Mouse (Mus musculus) neural tube, embryonic 10.5 days (tissue): ENCODE measurements around the gene Scn4b.
A peak's percentile ranks its signal among the peaks of the same experiment; 100 is the strongest.

Source experiments
- DNase-seq: peaks from one replicate; pipeline ENCODE4 v3.0.0-alpha.2; 2017; ENCODE audit warnings: low spot score; ENCODE audit errors: extremely low spot score

Scn4b gene

DNA sequence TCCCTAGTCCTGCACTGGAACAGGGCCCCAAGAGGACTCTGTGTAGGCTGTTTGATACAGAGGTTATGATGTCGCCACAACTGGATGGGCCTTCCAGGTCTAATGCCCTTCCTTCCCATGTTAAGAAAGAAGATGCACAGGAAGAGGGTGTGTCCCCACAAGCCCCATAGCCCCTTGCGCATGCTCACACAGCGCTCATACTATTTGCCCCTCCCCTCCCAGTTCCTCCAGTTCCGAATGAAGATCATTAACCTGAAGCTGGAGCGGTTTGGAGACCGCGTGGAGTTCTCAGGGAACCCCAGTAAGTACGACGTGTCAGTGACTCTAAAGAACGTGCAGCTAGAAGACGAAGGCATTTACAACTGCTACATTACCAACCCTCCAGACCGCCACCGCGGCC lies 13.0 kb upstream of the Scn4b start:
- no peak for DNase-seq

DNA sequence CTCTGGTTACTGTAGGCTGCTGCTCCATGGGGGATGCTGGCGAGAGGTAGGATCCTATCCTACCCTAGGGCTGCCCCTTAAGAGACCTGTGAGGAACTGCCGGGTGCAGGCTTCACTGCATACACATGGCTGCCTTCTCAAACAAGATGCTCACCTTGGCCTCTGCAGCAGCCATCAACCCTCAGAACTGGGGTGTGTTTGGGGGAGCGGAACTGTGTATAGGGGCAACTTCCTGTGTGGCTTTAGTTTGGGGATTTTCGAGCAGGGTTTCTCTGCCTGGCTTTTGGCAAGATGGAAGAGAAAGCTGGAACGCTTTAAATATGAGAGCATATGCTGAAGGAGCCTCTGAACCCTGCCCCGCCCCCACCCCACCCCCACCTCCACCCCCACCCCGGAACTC lies 11.3 kb upstream of the Scn4b start:
- no peak for DNase-seq

DNA sequence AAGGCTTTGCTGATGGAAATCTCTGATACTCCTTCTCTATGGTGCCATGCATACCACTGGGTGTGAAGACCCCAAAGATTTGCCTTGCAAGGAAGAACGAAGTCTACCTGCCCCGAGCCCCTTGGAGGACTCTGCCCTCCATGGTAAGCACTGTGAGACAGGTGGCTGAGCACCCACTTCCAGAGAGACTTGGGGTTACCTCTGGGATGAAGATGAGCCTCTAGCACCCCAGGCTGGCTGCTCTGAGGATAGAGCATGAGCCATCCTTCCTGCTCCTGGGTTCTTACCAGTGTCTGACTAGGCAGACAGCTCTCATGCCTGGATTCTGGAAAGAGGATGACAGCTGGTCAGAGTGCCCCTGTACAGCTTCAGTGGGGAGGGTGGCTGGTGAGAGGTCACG lies 8.1 kb upstream of the Scn4b start:
- no peak for DNase-seq

DNA sequence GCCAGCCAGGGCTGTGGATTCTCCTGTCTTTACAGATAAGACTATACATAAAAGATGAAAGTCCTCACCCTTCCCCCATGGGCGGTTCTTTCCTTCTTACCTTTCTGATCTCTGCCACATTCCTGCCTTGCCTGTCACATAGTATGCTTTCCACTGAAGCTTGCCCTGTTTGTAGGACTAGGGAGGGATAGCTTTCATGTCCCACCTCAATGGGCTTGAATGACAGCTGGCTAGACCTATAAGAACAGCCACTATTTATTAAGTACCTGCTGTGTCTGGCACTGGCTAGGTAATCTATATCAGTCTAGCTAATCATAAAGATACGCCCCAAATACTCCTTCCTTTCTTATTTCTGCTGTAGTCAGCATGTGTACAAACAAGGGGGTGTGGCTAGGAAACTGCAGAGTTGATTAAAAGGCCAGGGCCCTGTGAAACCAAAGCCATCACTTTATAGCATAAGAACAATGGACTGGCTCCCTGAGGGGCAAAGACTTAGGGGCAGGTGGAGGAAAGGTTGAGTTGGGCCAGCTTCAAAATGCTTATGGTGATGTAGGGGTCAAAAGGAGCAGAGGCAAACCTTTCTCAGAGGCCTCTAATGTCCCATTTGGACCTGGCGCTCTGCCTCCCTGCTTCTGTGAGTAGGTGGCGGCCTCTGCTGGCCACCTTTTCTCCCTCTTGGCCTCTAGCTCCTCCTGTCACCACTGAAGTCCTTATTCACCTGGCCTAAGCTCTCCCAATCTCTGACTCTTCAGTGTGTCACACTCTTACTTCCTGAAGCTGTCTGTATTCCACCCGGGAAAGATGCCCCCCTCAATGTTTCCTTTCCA lies 4.5 kb upstream of the Scn4b start:
- DNase-seq = no peak

DNA sequence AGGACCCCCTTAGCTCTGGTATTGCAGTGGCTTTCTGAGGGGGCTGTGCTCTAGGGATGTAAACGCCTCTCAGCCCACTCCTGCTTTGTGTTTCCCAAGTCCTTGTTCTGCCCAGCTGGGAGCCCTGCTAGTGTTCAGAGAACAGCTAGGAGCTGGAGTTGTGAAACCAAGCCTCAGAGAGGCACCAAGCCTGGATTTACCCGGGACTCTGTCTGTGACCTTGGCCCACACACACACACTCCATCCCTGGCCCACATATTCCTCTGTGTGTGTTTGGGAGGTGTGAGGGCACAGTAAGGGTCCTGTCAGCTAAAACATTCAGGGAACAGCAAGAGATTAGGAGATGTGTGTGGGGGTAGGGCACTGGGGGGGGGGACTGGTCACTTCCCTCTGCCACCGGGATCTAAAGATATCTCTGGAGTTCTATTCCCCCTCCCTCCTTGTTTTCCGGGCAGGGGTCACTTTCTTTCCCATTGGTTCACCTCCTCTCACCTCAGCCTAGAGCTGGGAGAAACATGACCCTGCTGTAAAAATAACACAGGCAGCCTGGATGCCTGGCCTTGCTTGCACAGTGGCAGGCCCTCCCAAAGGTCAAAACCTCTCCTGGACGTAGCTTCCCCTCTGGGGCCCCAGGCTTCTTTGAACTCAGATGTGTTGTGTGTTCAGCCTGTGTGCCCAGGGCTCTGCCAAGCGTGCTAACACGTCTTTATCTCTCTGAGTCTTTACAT lies 1.6 kb upstream of the Scn4b start:
- peak; percentile 50 for DNase-seq

DNA sequence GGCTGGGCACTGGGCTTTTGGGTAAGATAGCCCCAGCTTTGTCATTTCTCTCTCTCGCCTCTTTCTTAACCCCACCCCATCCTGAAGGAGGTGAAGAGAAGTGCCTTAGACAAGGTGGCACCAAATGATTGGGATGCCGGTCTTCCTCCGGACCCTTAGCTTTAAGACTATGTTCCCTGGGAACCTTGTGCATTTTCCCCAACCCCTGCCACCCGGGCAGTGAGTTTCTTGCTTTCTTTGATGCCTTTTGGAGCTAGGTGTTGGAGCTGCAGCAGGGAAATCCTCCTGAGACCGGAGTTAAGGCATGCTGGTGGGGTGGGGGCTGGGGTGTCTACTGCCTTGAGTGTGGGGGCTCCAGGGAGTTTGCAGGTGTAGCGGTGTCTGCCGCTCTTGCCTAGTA lies 887 bp downstream of the Scn4b start:
- no peak for DNase-seq

DNA sequence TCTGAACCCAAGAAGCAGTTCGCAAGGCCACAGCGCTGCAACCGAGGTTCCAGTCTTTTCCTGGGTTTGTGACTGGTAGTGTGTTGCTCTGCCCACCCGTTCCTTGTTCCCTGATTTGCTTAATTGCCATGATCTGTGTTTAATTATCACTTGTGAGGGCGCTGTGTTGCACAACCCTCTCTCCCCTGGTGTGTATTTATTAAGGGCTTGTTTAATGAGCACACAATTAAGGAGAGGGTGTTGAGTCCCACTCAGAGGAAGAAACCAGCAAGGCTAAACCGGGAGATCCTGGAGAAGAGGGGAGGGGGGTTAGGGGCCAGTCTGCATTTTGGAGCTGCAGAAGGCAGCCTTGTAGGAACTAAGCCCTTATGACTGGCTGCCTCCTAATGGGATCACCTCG lies 2.8 kb downstream of the Scn4b start:
- no peak for DNase-seq

DNA sequence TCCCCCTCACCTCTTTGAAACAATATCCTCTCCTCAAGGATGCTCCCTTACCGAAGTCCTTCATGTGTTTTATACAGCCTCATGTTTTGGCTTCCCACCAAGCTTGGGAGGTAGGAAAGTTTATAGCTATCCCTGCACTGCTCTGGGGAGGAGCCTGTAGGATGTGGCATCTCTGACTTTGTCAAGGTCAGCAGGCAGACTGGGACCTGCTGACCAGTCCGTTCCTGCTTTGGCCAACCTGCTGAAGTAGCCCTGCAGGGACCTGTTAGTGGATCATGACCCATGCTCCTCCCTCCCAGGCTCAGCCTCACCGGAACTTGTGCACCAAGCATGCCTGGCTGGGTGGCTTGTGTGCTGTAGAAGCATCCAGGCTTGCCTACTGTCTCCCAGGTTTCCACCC lies 4.5 kb downstream of the Scn4b start:
- DNase-seq = no peak

DNA sequence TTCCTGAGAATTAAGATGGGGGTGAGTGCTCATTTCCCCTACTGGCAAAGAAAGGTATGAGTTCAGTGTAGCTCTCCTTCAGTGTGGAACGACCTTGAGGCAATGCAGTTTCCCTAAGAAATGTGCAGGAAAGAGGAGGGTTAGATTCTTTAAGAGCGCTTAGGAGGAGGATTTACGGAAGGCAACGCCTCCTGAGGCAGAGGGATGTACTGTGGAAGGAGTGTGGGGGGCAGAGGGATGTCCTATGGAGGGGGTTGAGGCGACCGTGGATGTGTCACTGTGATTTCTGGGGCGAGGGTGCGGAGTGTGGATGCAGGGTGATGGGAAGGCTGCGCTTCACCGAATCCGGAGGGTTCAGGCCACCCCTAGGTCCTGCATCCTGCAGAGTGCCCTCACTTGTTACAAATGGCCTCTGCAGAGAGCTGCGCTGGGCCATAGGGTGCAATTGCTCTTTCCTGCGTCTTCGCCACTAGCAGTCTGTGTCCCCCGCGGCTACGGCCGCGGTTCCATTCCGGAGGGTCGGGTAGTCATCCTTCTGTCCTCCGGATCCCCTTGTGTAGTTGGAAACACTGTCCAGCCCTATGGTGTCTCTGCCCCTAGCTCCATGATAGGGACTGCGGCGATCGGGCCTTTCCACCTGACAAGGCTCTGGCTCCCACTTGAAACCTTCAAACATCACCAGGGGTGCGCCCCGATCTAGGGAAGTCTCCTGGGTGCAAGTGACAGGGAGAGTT lies 7.5 kb downstream of the Scn4b start:
- no peak for DNase-seq

DNA sequence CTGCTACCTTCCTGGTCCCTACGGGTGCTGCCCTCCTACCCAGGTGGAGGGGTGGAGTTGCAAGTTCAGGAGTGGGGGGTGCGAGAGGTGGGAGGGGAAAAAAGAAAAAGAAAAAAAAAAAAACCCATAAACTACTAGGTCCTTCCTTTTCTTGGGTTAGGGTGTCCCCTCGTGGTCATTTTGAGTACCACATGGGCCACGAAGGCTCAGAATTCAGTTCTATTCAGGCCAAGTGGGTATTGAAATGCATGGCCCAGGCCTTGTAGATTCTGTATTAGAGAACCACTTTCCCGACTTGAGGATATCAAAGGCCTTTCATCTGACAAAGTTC lies 8.0 kb downstream of the Scn4b start:
- peak; percentile 72 for DNase-seq

DNA sequence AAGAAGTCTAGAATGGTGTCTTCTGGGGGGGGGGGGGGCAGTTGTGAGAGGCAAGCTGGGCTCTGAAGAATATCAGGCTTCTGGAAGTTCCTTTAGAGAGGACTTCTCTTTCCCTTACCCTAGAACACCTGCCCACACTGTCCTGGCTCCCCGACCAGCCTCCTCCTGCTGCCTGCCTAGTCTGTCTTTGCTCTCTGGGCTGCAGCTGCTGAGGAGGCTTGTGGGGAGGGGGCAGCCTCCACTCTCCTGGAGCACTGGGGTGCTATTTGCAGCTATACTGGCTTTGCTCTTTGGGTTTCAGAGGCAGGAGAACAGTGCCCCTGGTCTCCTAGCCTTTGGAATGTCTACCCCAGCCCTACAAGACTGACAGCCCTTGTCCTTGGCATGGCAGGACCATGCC lies 12.7 kb downstream of the Scn4b start:
- no peak for DNase-seq

DNA sequence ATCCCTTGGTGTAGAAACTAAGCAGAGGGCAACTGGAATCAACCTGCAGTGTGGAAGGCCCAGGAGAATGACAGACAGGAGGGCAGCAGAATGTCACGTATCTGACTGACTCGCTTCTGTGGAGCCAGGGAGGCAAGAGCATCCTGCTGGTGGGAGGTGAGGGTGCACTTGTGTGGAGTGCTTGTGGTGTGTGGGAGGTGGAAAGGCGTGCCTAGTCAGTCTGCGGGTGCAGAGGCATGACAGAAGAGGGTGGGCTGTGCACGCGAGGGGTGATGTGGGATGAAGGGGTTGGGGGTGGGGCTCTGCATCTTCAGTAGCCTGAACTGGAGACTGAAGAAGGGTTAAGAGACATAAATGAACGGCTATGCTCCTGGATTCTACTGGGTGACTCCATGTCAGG lies 15.2 kb downstream of the Scn4b start:
- DNase-seq = no peak

DNA sequence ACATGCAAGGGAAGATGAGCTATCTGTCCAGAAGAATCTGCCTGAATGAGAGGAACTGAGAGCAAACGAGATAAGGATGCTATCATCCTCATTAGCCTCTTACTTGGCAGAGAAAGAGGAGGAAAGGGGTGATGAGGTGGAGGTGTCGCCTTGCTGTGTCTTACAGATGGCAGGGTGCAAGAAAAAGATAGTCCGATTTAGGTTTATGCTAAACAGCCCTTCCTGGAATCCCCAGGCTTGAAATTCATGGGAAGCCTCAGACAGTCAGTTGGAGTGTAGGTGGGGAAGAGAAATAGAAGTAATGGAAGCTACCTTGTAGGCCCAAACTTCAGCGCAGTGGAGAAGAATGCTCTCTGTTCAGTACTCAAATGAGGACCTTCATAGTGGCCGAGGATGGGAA lies 29.7 kb downstream of the Scn4b start:
- no peak for DNase-seq

DNA sequence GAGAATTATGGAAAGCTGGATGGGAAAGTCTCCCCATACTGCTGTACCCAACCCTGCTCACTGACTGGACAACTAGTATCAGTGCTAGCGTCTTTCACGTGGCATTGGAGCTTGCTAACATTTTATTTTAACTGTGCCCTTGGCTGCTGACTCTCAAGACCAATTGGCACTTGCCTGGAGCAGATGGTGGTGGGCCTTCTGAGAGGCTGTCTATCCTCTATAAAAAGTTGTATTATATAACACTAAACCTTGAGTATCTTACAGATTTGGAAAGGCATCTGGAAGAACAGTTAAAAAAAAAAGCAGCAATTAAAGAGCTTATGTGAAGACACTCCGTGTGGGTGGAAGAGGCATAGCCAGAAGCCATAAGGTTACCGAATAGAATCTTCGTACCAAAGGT lies 32.0 kb downstream of the Scn4b start:
- no peak for DNase-seq

DNA sequence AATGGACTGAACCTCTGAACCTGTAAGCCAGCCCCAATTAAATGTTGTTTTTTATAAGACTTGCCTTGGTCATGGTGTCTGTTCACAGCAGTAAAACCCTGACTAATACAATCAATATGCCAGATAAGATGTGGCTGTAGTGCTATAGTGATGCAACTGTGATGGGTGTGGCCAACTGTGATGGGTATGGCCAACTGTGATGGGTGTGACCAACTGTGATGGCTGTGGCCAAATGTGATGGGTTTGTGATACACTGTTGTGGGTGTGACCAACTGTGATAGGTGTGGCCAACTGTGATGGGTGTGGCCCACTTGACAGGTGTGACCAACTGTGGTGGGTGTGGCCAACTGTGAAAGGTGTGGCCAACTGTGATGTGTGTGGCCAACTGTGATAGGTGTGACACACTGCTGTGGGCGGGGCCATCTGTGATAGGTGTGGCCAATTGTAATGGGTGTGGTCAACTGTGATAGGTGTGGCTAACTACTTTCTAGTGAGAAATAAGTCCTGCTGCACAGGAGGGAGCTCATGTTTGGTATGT lies 32.9 kb downstream of the Scn4b start:
- DNase-seq = no peak

DNA sequence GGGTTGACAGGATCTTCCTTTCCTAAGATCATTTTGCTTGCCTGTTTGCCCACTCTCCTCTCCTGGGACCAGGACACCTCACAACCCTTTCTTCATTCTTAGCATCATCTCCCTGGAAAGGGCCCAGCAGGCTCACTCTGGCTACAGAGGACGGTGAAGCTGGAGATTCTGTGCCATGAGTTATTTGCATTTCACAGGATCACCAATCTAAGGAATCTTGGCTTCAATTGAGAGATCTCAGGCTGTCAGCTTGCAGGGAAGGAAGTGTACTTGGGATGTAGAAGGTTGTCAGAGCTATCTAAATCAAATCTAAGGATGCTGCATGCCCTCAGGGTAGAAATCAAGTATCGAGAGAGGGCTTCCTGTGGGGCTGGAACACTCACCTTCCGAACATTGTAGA lies 35.3 kb downstream of the Scn4b start:
- DNase-seq = no peak

DNA sequence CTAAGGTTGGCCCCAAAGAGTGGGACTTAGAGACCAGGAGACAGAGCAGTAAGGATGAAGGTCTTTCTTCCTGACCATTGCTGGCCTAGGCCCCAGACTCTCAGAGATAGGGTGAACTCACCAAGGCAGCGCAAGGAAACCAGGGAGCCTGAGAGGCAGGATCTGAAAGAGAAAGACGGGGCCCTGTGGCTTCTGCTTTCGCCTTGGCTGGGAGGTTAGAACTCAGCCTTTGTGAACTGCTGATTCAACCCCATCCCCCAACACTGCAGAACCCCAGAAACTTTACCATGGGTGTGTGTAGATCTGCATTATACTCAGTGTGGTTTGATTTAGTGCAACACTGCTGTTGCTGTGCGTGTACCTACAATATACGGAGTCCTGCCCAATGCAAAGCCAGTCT lies 41.1 kb downstream of the Scn4b start:
- DNase-seq = no peak

DNA sequence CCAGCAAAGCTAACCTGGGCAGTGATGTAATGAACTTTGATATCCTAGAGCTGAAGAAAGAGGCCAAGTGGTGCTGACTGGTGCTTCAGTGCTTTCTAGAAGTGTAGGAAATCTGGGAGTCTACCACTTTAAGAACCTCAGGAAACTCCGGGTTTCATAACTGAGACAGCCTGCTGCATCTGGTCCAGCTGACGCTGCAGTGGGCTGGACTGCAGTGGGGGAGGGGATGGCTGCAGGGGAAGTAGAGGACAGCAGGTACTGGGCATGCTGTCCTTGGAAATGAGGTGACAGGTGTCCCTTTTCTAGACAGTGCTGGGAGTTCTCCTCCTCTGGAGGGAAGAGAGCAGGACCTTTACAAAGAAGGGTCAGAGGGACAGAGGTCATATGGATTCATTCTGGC lies 43.6 kb downstream of the Scn4b start, which contains the start of gene BC049352:
Gene BC049352 (plus strand): TSS at position 238 of the 400 bp plus-strand sequence.
- no peak for DNase-seq

DNA sequence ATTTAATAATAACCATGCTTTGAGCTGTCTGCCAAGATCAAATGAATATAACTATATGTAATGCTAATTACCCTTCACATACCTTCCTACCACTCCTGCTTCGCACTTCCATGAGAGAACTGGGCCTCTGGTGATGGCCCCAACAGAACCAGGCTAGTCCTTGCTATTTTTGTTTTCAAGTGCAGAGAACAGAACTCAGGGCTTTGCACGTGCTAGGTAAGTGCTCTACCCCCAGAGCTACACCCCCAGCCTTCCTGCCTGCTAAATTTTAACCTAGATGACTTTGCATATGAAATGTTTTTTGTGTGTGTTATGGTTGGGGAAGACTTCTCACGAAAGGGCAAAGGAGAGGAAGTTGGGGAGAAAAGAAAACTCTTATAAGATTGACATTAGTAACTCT lies 44.3 kb downstream of the Scn4b start:
- no peak for DNase-seq

DNA sequence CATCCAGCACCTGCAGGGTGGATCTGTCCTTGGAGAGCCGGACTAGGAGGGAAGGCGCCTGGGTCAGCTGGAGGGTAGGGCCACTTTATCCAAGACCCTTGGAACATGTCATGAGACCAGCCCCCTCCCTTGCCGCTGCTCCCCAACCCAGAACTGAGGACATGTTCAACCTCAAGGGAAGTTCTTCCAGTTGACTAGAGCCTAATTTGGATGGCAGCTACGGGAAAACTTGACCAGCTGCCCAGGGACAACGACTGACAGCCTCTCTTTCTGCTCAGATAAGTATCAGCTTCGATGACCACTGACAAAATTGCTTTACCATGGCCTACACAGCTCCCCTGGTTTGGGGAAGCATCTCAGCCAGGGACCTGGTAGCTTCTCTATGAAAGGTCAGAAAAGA lies 45.1 kb downstream of the Scn4b start:
- no peak for DNase-seq

DNA sequence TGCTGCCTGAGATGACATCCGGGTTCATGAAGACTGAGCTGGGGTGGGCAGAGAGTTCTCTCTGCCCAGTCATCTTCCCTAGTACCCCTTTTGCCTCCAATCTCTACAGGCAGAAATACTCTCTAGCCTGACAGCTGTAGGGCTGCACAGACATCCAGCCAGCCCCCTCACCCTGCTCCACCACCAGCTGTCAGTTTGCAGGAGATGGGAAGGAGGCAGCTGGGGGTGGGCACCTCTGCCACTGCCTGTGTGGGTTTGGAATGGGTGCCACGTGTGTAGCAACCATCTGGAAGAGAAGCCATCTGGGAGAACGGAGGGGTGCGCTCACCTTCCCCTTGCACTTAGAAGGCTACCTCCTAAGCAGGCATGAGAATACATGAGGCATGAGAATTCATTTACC lies 47.1 kb downstream of the Scn4b start:
- no peak for DNase-seq
